ENCODE assay signal across 19 mouse cellular contexts in genomic region chr10:127204589-127204988, GRCm38 (mm10). TPM values are rescaled to one million over a fixed set of nuclear protein-coding genes. Genes with fewer than 3 reads are reported as not detected.
DNase-seq lines count a peak whose midpoint lies in the region; ATAC-seq lines count a peak whose summit lies in the region.
"Had no signal": no experiment of that assay in that cellular context is flagged by ENCODE, and none has a peak within 500 bp of the region (broad histone marks: within the 10 kb centered on the region; RNA-seq: fewer than 3 reads in every experiment).

No protein-coding gene starts in this region.

- H3K9me3 ChIP-seq in heart, embryonic 11.5 days (replicated peaks; ENCODE audit: control insufficient read depth, low read length) = no peaks in the 10 kb centered on the region
- no peaks in the 10 kb centered on the region for H3K9me3 ChIP-seq in liver, embryonic 15.5 days (replicated peaks)
- H3K9me3 ChIP-seq: embryonic facial prominence, embryonic 10.5 days; forebrain, embryonic 13.5 days; limb, embryonic 13.5 days; midbrain, embryonic 15.5 days had no signal

- no peak for DNase-seq in heart, postnatal 4 days
- peak; percentile 47 for DNase-seq in lung, postnatal 25 days (ENCODE audit: low spot score)
- DNase-seq in lung, postnatal 4 days = no peak
- DNase-seq in Muller cell, postnatal 12 days (ENCODE audit: inconsistent ontology term) = no peak
- DNase-seq in urinary bladder, postnatal 4 days (ENCODE audit: low spot score in 2 of 2) = no peak
- DNase-seq: adrenal gland, postnatal 36 days; cerebellum, adult 2 months; gastrocnemius, postnatal 14 days; heart, adult 2 months; kidney, postnatal 36 days; layer of hippocampus, adult 9-11 months had no signal

- H3K4me3 ChIP-seq in heart, embryonic 11.5 days (ENCODE audit: low read depth, low read length) = no peak overlapping the region
- H3K4me3 ChIP-seq in liver, embryonic 15.5 days (replicated peaks) = peak overlapping the region; percentile 40
- H3K4me3 ChIP-seq: embryonic facial prominence, embryonic 10.5 days; forebrain, embryonic 13.5 days; heart, adult 2 months; limb, embryonic 13.5 days; midbrain, embryonic 15.5 days; myocyte had no signal

- peaks cover 2% of the 10 kb centered on the region; the same call in 1 of the 2 replicates for H3K4me1 ChIP-seq in heart, embryonic 11.5 days (ENCODE audit: control insufficient read depth, insufficient read depth, low read length)
- peaks cover 86% of the 10 kb centered on the region for H3K4me1 ChIP-seq in liver, embryonic 15.5 days (replicated peaks)
- H3K4me1 ChIP-seq: midbrain, embryonic 15.5 days had no signal

- no peak for ATAC-seq in heart, embryonic 11.5 days (replicated peaks; ENCODE audit: insufficient number of reproducible peaks, low FRiP score, low TSS enrichment)
- ATAC-seq in liver, embryonic 15.5 days (ENCODE audit: insufficient read depth) = peak; percentile 7
- ATAC-seq: forebrain, embryonic 13.5 days; hindbrain, embryonic 16.5 days; midbrain, embryonic 15.5 days had no signal

- H3K27me3 ChIP-seq in heart, embryonic 11.5 days (ENCODE audit: control insufficient read depth, insufficient read depth, low read length) = no peaks in the 10 kb centered on the region
- H3K27me3 ChIP-seq in liver, embryonic 15.5 days = no peaks in the 10 kb centered on the region
- H3K27me3 ChIP-seq: forebrain, embryonic 13.5 days; limb, embryonic 13.5 days; midbrain, embryonic 15.5 days had no signal

- peak overlapping the region; percentile 89 for H3K27ac ChIP-seq in heart, embryonic 11.5 days (ENCODE audit: low read depth, low read length)
- peak overlapping the region; percentile 98 for H3K27ac ChIP-seq in liver, embryonic 15.5 days (replicated peaks)
- H3K27ac ChIP-seq: embryonic facial prominence, embryonic 10.5 days; forebrain, embryonic 13.5 days; heart, adult 2 months; limb, embryonic 13.5 days; midbrain, embryonic 15.5 days had no signal

- H3K36me3 ChIP-seq in heart, embryonic 11.5 days (ENCODE audit: control insufficient read depth, insufficient read depth, low read length) = peaks cover 21% of the 10 kb centered on the region
- H3K36me3 ChIP-seq in liver, embryonic 15.5 days (replicated peaks) = peaks cover 82% of the 10 kb centered on the region

- WGBS in heart, embryonic 11.5 days (ENCODE audit: insufficient replicate concordance) = 70% methylated on average over 5 of the region's 5 CpGs
- 26% methylated on average over 5 of the region's 5 CpGs for WGBS in liver, embryonic 15.5 days (ENCODE audit: insufficient replicate concordance)

- H3K9ac ChIP-seq in heart, embryonic 11.5 days (ENCODE audit: low read depth, low read length) = peak overlapping the region; percentile 4; the same call in 1 of the 2 replicates
- peak overlapping the region; percentile 50 for H3K9ac ChIP-seq in liver, embryonic 15.5 days
- H3K9ac ChIP-seq: forebrain, embryonic 13.5 days; limb, embryonic 13.5 days; midbrain, embryonic 15.5 days had no signal

- peak overlapping the region; percentile 29; the same call in 1 of the 2 replicates for H3K4me2 ChIP-seq in heart, embryonic 11.5 days
- peak overlapping the region; percentile 67 for H3K4me2 ChIP-seq in liver, embryonic 15.5 days
- H3K4me2 ChIP-seq: forebrain, embryonic 13.5 days; limb, embryonic 13.5 days; midbrain, embryonic 15.5 days had no signal

RNA-seq across cellular contexts. Expression of gene Pip4k2c, which starts 6.8 kb away (rescaled TPM):
- 20.8 and 21.5 TPM in 2 replicates for polyA plus RNA-seq in heart, embryonic 11.5 days (2014; fragmentation: Nextera tagmentation; extraction: Ambion mirVana)
- 10 to 100 TPM; 25.7 to 26.6 TPM for total RNA-seq in heart, postnatal 4 days (2021)
- 41.9 and 45.1 TPM in 2 replicates for polyA plus RNA-seq in liver, embryonic 15.5 days (2015; fragmentation: Nextera tagmentation; extraction: Ambion mirVana)

RNA-seq across cellular contexts. Expression of gene Dtx3, which starts 9.1 kb away (rescaled TPM):
- 82.3 and 83.0 TPM in 2 replicates for polyA plus RNA-seq in heart, embryonic 11.5 days (2014; fragmentation: Nextera tagmentation; extraction: Ambion mirVana)
- total RNA-seq in heart, postnatal 4 days (2021) = 10 to 100 TPM; 50.0 to 53.8 TPM
- 16.7 and 16.9 TPM in 2 replicates for polyA plus RNA-seq in liver, embryonic 15.5 days (2015; fragmentation: Nextera tagmentation; extraction: Ambion mirVana)

RNA-seq across cellular contexts. Expression of gene Arhgef25, which starts 14.7 kb away (rescaled TPM):
- polyA plus RNA-seq in heart, embryonic 11.5 days (2014; fragmentation: Nextera tagmentation; extraction: Ambion mirVana) = 17.9 and 18.0 TPM in 2 replicates
- total RNA-seq in heart, postnatal 4 days (2021) = 10 to 100 TPM; 19.9 to 21.0 TPM
- polyA plus RNA-seq in liver, embryonic 15.5 days (2015; fragmentation: Nextera tagmentation; extraction: Ambion mirVana) = 5.4 and 5.8 TPM in 2 replicates

RNA-seq across cellular contexts. Expression of gene Slc26a10, which starts 24.1 kb away (rescaled TPM):
- 8.4 and 11.8 TPM in 2 replicates for polyA plus RNA-seq in heart, embryonic 11.5 days (2014; fragmentation: Nextera tagmentation; extraction: Ambion mirVana)
- total RNA-seq in heart, postnatal 4 days (2021) = 10 to 100 TPM; 25.7 to 31.8 TPM
- polyA plus RNA-seq in liver, embryonic 15.5 days (2015; fragmentation: Nextera tagmentation; extraction: Ambion mirVana) = 2.1 and 3.2 TPM in 2 replicates

RNA-seq across cellular contexts. Expression of gene B4galnt1, which starts 39.6 kb away (rescaled TPM):
- 1.6 and 1.8 TPM in 2 replicates for polyA plus RNA-seq in heart, embryonic 11.5 days (2014; fragmentation: Nextera tagmentation; extraction: Ambion mirVana)
- 1 to 10 TPM; 2.2 to 2.7 TPM for total RNA-seq in heart, postnatal 4 days (2021)
- polyA plus RNA-seq in liver, embryonic 15.5 days (2015; fragmentation: Nextera tagmentation; extraction: Ambion mirVana) = 19.3 and 21.0 TPM in 2 replicates
